Mouse (Mus musculus): ENCODE results near the gene Bcl2l1. TPM values are rescaled to one million over a fixed set of nuclear protein-coding genes. Genes with fewer than 3 reads are reported as not detected.

Gene Bcl2l1
- polyA plus RNA-seq, 1 experiment from 2014 or later, result 110 TPM

- 90% methylated on average over 9 of the region's 9 CpGs for WGBS
- ATAC-seq (ENCODE audit: insufficient number of reproducible peaks, insufficient read depth, low FRiP score, low TSS enrichment, low read depth), result no peak
- H3K4me2 ChIP-seq, result no peak overlapping the region
These were observed 60.0 kb downstream of the Bcl2l1 start for GRCm38 (mm10) chr2:152771571-152771970.

GRCm38 (mm10) chr2:152769677-152770076 is 61.9 kb downstream of the Bcl2l1 start:
- ATAC-seq (ENCODE audit: insufficient number of reproducible peaks, insufficient read depth, low FRiP score, low TSS enrichment, low read depth), result no peak
- H3K9ac ChIP-seq (replicated peaks), result no peak overlapping the region
- H3K36me3 ChIP-seq, result no peaks in the 10 kb centered on the region
- 83% methylated on average over 7 of the region's 7 CpGs for WGBS
- H3K27ac ChIP-seq, result no peak overlapping the region
- H3K27me3 ChIP-seq, result no peaks in the 10 kb centered on the region
- H3K4me1 ChIP-seq (replicated peaks), result peaks cover 16% of the 10 kb centered on the region
- H3K4me2 ChIP-seq, result no peak overlapping the region
- no peak overlapping the region for H3K4me3 ChIP-seq (replicated peaks)
- no peaks in the 10 kb centered on the region for H3K9me3 ChIP-seq

More at GRCm38 (mm10) chr2:152771571-152771970, 60.0 kb downstream of the Bcl2l1 start:
- Histone ChIP-seq H3K4me1 (replicated peaks) (no peaks in the 10 kb centered on the region; the same call in 1 of the 2 replicates), H3K27ac (no peak overlapping the region), H3K9ac (replicated peaks) (no peak overlapping the region), H3K4me3 (replicated peaks) (no peak overlapping the region), H3K27me3 (no peaks in the 10 kb centered on the region), H3K36me3 (no peaks in the 10 kb centered on the region), H3K9me3 (no peaks in the 10 kb centered on the region)

GRCm38 (mm10) chr2:152767618-152768271 is 63.8 kb downstream of the Bcl2l1 start:
- H3K9me3 ChIP-seq, result no peaks in the 10 kb centered on the region
- H3K4me2 ChIP-seq, result no peak overlapping the region
- H3K9ac ChIP-seq (replicated peaks), result no peak overlapping the region
- no peaks in the 10 kb centered on the region for H3K36me3 ChIP-seq
- H3K27me3 ChIP-seq, result no peaks in the 10 kb centered on the region
- no peak overlapping the region for H3K4me3 ChIP-seq (replicated peaks)
- WGBS, result 42% methylated on average over 12 of the region's 12 CpGs
- peaks cover 26% of the 10 kb centered on the region for H3K4me1 ChIP-seq (replicated peaks)
- 0 out of 2 replicates have a peak, but pooled peaks have one; percentile 14 for ATAC-seq (ENCODE audit: insufficient number of reproducible peaks, insufficient read depth, low FRiP score, low TSS enrichment, low read depth)
- H3K27ac ChIP-seq, result no peak overlapping the region

GRCm38 (mm10) chr2:152766387-152767123 is 65.0 kb downstream of the Bcl2l1 start:
- Histone ChIP-seq H3K4me2 (peak overlapping the region; percentile 43), H3K4me1 (replicated peaks) (peaks cover 26% of the 10 kb centered on the region), H3K4me3 (replicated peaks) (0 out of 2 replicates have a peak overlapping the region, but pooled peaks have one; percentile 9), H3K9ac (replicated peaks) (no peak overlapping the region), H3K27me3 (no peaks in the 10 kb centered on the region), H3K9me3 (no peaks in the 10 kb centered on the region), H3K27ac (peak overlapping the region; percentile 80), H3K36me3 (no peaks in the 10 kb centered on the region)
- ATAC-seq (ENCODE audit: insufficient number of reproducible peaks, insufficient read depth, low FRiP score, low TSS enrichment, low read depth), result peak; percentile 31; the same call in 1 of the 2 replicates
- 14% methylated on average over 25 of the region's 25 CpGs for WGBS

GRCm38 (mm10) chr2:152765045-152765674 is 66.4 kb downstream of the Bcl2l1 start:
- WGBS, result 48% methylated on average over 7 of the region's 7 CpGs
- no peaks in the 10 kb centered on the region for H3K36me3 ChIP-seq
- no peak overlapping the region for H3K4me3 ChIP-seq (replicated peaks)
- H3K9ac ChIP-seq (replicated peaks), result peak overlapping the region; percentile 27; the same call in 1 of the 2 replicates
- H3K4me1 ChIP-seq (replicated peaks), result peaks cover 26% of the 10 kb centered on the region
- H3K27ac ChIP-seq, result peak overlapping the region; percentile 67; the same call in 1 of the 2 replicates
- H3K4me2 ChIP-seq, result peak overlapping the region; percentile 44
- no peaks in the 10 kb centered on the region for H3K9me3 ChIP-seq
- H3K27me3 ChIP-seq, result no peaks in the 10 kb centered on the region
- no peak for ATAC-seq (ENCODE audit: insufficient number of reproducible peaks, insufficient read depth, low FRiP score, low TSS enrichment, low read depth)

GRCm38 (mm10) chr2:152764172-152765044 is 67.1 kb downstream of the Bcl2l1 start:
- Histone ChIP-seq H3K4me2 (peak overlapping the region; percentile 44), H3K4me3 (replicated peaks) (0 out of 2 replicates have a peak overlapping the region, but pooled peaks have one; percentile 6), H3K36me3 (no peaks in the 10 kb centered on the region), H3K27ac (peak overlapping the region; percentile 67), H3K27me3 (no peaks in the 10 kb centered on the region), H3K9me3 (no peaks in the 10 kb centered on the region), H3K9ac (replicated peaks) (peak overlapping the region; percentile 27; the same call in 1 of the 2 replicates), H3K4me1 (replicated peaks) (peaks cover 26% of the 10 kb centered on the region)
- ATAC-seq (ENCODE audit: insufficient number of reproducible peaks, insufficient read depth, low FRiP score, low TSS enrichment, low read depth), result no peak
- 8% methylated on average over 14 of the region's 14 CpGs for WGBS

- no peak overlapping the region for H3K9ac ChIP-seq (replicated peaks)
- no peaks in the 10 kb centered on the region for H3K27me3 ChIP-seq
- no peak overlapping the region for H3K4me3 ChIP-seq (replicated peaks)
- no peak for ATAC-seq (ENCODE audit: insufficient number of reproducible peaks, insufficient read depth, low FRiP score, low TSS enrichment, low read depth)
- H3K4me2 ChIP-seq, result no peak overlapping the region
- peaks cover 28% of the 10 kb centered on the region for H3K4me1 ChIP-seq (replicated peaks)
- H3K27ac ChIP-seq, result no peak overlapping the region
- H3K36me3 ChIP-seq, result no peaks in the 10 kb centered on the region
- 78% methylated on average over 6 of the region's 6 CpGs for WGBS
- H3K9me3 ChIP-seq, result no peaks in the 10 kb centered on the region
These were observed 68.2 kb downstream of the Bcl2l1 start for GRCm38 (mm10) chr2:152763310-152763709.

- no peaks in the 10 kb centered on the region for H3K9me3 ChIP-seq
- 54% methylated on average over 4 of the region's 4 CpGs for WGBS
These were observed 73.2 kb downstream of the Bcl2l1 start for GRCm38 (mm10) chr2:152758351-152758750.

GRCm38 (mm10) chr2:152757478-152757877 is 74.0 kb downstream of the Bcl2l1 start:
- Histone ChIP-seq H3K4me3 (replicated peaks) (no peak overlapping the region), H3K9me3 (no peaks in the 10 kb centered on the region), H3K4me2 (no peak overlapping the region), H3K9ac (replicated peaks) (no peak overlapping the region), H3K27ac (no peak overlapping the region), H3K36me3 (no peaks in the 10 kb centered on the region), H3K27me3 (no peaks in the 10 kb centered on the region), H3K4me1 (replicated peaks) (peaks cover 24% of the 10 kb centered on the region)
- no peak for ATAC-seq (ENCODE audit: insufficient number of reproducible peaks, insufficient read depth, low FRiP score, low TSS enrichment, low read depth)
- WGBS, result 76% methylated on average over 2 of the region's 2 CpGs

More at GRCm38 (mm10) chr2:152758351-152758750, 73.2 kb downstream of the Bcl2l1 start:
- ATAC-seq (ENCODE audit: insufficient number of reproducible peaks, insufficient read depth, low FRiP score, low TSS enrichment, low read depth), result no peak
- Histone ChIP-seq H3K27ac (no peak overlapping the region), H3K4me2 (no peak overlapping the region), H3K27me3 (no peaks in the 10 kb centered on the region), H3K4me3 (replicated peaks) (no peak overlapping the region), H3K4me1 (replicated peaks) (peaks cover 23% of the 10 kb centered on the region), H3K36me3 (no peaks in the 10 kb centered on the region), H3K9ac (replicated peaks) (no peak overlapping the region)

GRCm38 (mm10) chr2:152756474-152757393 is 74.8 kb downstream of the Bcl2l1 start:
- WGBS, result 61% methylated on average over 17 of the region's 17 CpGs
- H3K9me3 ChIP-seq, result no peaks in the 10 kb centered on the region
- ATAC-seq (ENCODE audit: insufficient number of reproducible peaks, insufficient read depth, low FRiP score, low TSS enrichment, low read depth), result no peak
- no peak overlapping the region for H3K4me3 ChIP-seq (replicated peaks)
- H3K4me1 ChIP-seq (replicated peaks), result peaks cover 24% of the 10 kb centered on the region
- H3K9ac ChIP-seq (replicated peaks), result no peak overlapping the region
- no peaks in the 10 kb centered on the region for H3K36me3 ChIP-seq
- no peak overlapping the region for H3K4me2 ChIP-seq
- H3K27me3 ChIP-seq, result no peaks in the 10 kb centered on the region
- H3K27ac ChIP-seq, result no peak overlapping the region
